Comparison of ENCODE assay signal across 1 mouse cellular context in the genomic region with DNA sequence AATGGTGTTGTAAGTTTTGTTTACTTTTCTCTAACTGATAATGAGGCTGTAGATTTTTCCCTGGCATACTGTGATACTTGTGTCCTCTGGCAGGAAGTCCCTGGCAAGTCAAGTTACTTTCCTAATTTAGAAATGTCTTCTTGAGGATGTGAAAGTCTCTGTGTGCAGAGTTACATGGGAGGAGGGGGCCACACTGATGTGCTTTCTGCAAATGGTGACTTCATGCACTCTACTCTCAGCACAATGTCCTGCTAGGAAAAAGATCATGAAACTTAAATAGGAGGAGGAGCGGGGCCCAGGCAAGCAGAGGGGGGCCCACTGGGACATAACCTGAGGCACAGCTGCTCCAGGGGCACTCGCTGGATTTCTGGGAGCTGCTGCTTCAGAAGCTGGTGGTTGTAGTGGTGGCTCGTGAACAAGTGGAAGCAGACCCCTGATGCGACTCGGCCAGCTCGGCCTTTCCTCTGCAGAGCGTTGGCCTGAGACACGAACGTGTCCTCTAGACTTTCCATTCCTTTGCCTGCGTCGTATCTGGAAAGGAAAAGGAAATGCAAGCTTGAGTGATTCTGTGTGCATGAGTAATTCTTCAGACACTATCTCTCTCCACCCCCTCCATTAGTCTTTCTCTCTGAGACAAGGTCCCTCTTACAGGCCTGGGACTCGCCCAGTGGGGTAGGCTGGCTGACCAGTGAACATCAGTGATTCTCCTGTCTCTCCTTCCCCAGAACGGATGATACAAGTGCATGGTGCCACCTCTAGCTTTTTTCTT.
TF ChIP-seq lines count a peak whose summit lies in the region.

No protein-coding gene starts in this region.

TF ChIP-seq in CH12.LX, 34 proteins besides CTCF, POLR2A, EP300 and RAD21:
- no peak for TF ChIP-seq UBTF (IDR thresholded peaks at IDR 0.05; ENCODE audit: low read depth, low read length)
- no peak for TF ChIP-seq ZNF384 (IDR thresholded peaks at IDR 0.05; ENCODE audit: low read depth, low read length)
- TF ChIP-seq RCOR1 (conservative IDR thresholded peaks at IDR 0.05; ENCODE audit: low read depth, low read length): no peak
- TF ChIP-seq ZMIZ1 (IDR thresholded peaks at IDR 0.05; ENCODE audit: low read depth, low read length): no peak
- TF ChIP-seq HCFC1 (IDR thresholded peaks at IDR 0.05; ENCODE audit: low read depth, low read length): no peak
- TF ChIP-seq KAT2A (IDR thresholded peaks at IDR 0.05; ENCODE audit: insufficient replicate concordance, low read length): no peak
- no peak for TF ChIP-seq SIN3A (IDR thresholded peaks at IDR 0.05; ENCODE audit: low read length)
- no peak for TF ChIP-seq ZKSCAN1 (IDR thresholded peaks at IDR 0.05; ENCODE audit: borderline replicate concordance, low read depth, low read length)
- peak; percentile 32; the same call in 1 of the 2 replicates for TF ChIP-seq CHD2 (IDR thresholded peaks at IDR 0.05; ENCODE audit: low read length)
- TF ChIP-seq MAFK (IDR thresholded peaks at IDR 0.05; ENCODE audit: insufficient replicate concordance, low read length): no peak
- no peak for TF ChIP-seq MAZ (IDR thresholded peaks at IDR 0.05; ENCODE audit: low read depth, low read length)
- no peak for TF ChIP-seq GABPA (IDR thresholded peaks at IDR 0.05; ENCODE audit: insufficient replicate concordance, low read depth, low read length)
- no peak for TF ChIP-seq NRF1 (IDR thresholded peaks at IDR 0.05; ENCODE audit: low read depth, low read length)
- TF ChIP-seq ETS1 (conservative IDR thresholded peaks at IDR 0.05; ENCODE audit: low read depth, low read length): 0 out of 2 replicates have a peak, but pooled peaks have one; percentile 21
- TF ChIP-seq ELF1 (IDR thresholded peaks at IDR 0.05; ENCODE audit: low read depth, low read length): no peak
- TF ChIP-seq MYC (IDR thresholded peaks at IDR 0.05; ENCODE audit: low read depth, low read length): no peak
- no peak for TF ChIP-seq JUN (IDR thresholded peaks at IDR 0.05; ENCODE audit: insufficient read depth, low read depth, low read length)
- no peak for TF ChIP-seq POLR2AphosphoS2 (IDR thresholded peaks at IDR 0.05; ENCODE audit: low read depth, low read length)
- TF ChIP-seq ZC3H11A (IDR thresholded peaks at IDR 0.05; ENCODE audit: low read depth, low read length): no peak
- TF ChIP-seq NELFE (IDR thresholded peaks at IDR 0.05; ENCODE audit: low read depth, low read length): no peak
- TF ChIP-seq E2F4 (IDR thresholded peaks at IDR 0.05; ENCODE audit: insufficient replicate concordance, low read depth, low read length): no peak
- TF ChIP-seq USF2 (conservative IDR thresholded peaks at IDR 0.05; ENCODE audit: low read depth, low read length): no peak
- TF ChIP-seq TCF12 (IDR thresholded peaks at IDR 0.05; ENCODE audit: low read depth, low read length): no peak
- no peak for TF ChIP-seq MAX (IDR thresholded peaks at IDR 0.05; ENCODE audit: low read length)
- no peak for TF ChIP-seq MXI1 (IDR thresholded peaks at IDR 0.05; ENCODE audit: low read depth, low read length)
- no peak for TF ChIP-seq CHD1 (IDR thresholded peaks at IDR 0.05; ENCODE audit: low read depth, low read length)
- TF ChIP-seq SMC3 (IDR thresholded peaks at IDR 0.05; ENCODE audit: low read depth, low read length): no peak
- no peak for TF ChIP-seq USF1 (IDR thresholded peaks at IDR 0.05; ENCODE audit: low read depth, low read length)
- peak; percentile 85 for TF ChIP-seq MEF2A (IDR thresholded peaks at IDR 0.05; ENCODE audit: borderline replicate concordance, low read depth, low read length)
- peak; percentile 61 for TF ChIP-seq IRF4 (IDR thresholded peaks at IDR 0.05; ENCODE audit: low read depth, low read length)
- no peak for TF ChIP-seq TBP (conservative IDR thresholded peaks at IDR 0.05; ENCODE audit: low read depth, low read length)
- TF ChIP-seq PAX5 (IDR thresholded peaks at IDR 0.05; ENCODE audit: low read length): no peak
- no peak; the same call in 1 of the 2 replicates for TF ChIP-seq JUND (conservative IDR thresholded peaks at IDR 0.05; ENCODE audit: low read depth, low read length)
- 0 out of 2 replicates have a peak, but pooled peaks have one; percentile 12 for TF ChIP-seq BHLHE40 (IDR thresholded peaks at IDR 0.05; ENCODE audit: low read depth, low read length)
